Mouse (Mus musculus) adrenal gland, adult (tissue): ENCODE data around the gene Kat8.
A peak's percentile ranks its signal among the peaks of the same experiment; 100 is the strongest.
"Not testable (repeated sequence)": the region's sequence is repeated elsewhere in the genome, so short reads cannot be mapped to it uniquely, and the experiment has no call there.

Experiments used
- DNase-seq, 2 experiments: peaks; one replicate each; pipeline ENCODE4 v3.0.0; 2022 to 2023; ENCODE audit warnings: low spot score in 1 of 2; ENCODE audit not compliant: inconsistent age in 2 of 2

Gene Kat8

GRCm38 (mm10) chr7:127930636-127931035, 18.3 kb downstream of the Kat8 start:
- DNase-seq: no peak

- DNase-seq: peak; percentile 57 to 79
Observed at GRCm38 (mm10) chr7:127931351-127932135, 19.2 kb downstream of the Kat8 start.

- DNase-seq: no peak
Observed at GRCm38 (mm10) chr7:127932273-127933031, 20.1 kb downstream of the Kat8 start.

GRCm38 (mm10) chr7:127934075-127934474, 21.8 kb downstream of the Kat8 start:
- no peak for DNase-seq

GRCm38 (mm10) chr7:127935028-127935722, 22.9 kb downstream of the Kat8 start:
- DNase-seq: peak; percentile 96 to 98

- DNase-seq: no peak
Observed at GRCm38 (mm10) chr7:127935748-127936159, 23.4 kb downstream of the Kat8 start.

- DNase-seq: peak in 1 of 2 experiments; percentile 41
Observed at GRCm38 (mm10) chr7:127936216-127936884, 24.0 kb downstream of the Kat8 start.

- DNase-seq: not testable (repeated sequence)
Observed at GRCm38 (mm10) chr7:127942097-127942496, 29.8 kb downstream of the Kat8 start.

- peak; percentile 33 to 67 for DNase-seq
Observed at GRCm38 (mm10) chr7:127944614-127945013, 32.3 kb downstream of the Kat8 start.

- DNase-seq: no peak
Observed at GRCm38 (mm10) chr7:127946470-127947023, 34.2 kb downstream of the Kat8 start, which contains the start of gene Prss36. Gene Prss36 (minus strand): TSS chr7:127946725.

- no peak for DNase-seq
Observed at GRCm38 (mm10) chr7:127952864-127953581, 40.7 kb downstream of the Kat8 start.

- DNase-seq: no peak
Observed at GRCm38 (mm10) chr7:127959364-127959763, 47.0 kb downstream of the Kat8 start.

- DNase-seq: peak; percentile 43 to 77
Observed at GRCm38 (mm10) chr7:127966371-127966918, 54.1 kb downstream of the Kat8 start.

- peak; percentile 95 to 99 for DNase-seq
Observed at GRCm38 (mm10) chr7:127967004-127967921, 54.9 kb downstream of the Kat8 start, which contains the start of gene Fus. Gene Fus (plus strand): TSS chr7:127967457.

GRCm38 (mm10) chr7:127967922-127968828, 55.9 kb downstream of the Kat8 start:
- DNase-seq: peak; percentile 85 to 90

- peak in 1 of 2 experiments; percentile 54 for DNase-seq
Observed at GRCm38 (mm10) chr7:127974413-127974930, 62.2 kb downstream of the Kat8 start.
